Mouse (Mus musculus) myocyte (in vitro differentiated cells): Measurements from ENCODE around the gene Sf1. TPM values are rescaled to one million over a fixed set of nuclear protein-coding genes. Genes with fewer than 3 reads are reported as not detected.

ENCODE experiments used
- H3K27me3 ChIP-seq: one replicate; pipeline ENCODE4 v1.6.1; 2011; ENCODE audit not compliant: control insufficient read depth, insufficient read depth, insufficient read length
- H3K36me3 ChIP-seq: one replicate; pipeline ENCODE4 v1.6.1; 2011; ENCODE audit not compliant: control insufficient read depth, insufficient read depth
- H3K4me2 ChIP-seq: one replicate; pipeline ENCODE4 v1.6.1; 2011; ENCODE audit warnings: low read depth, control low read depth
- H3K4me3 ChIP-seq: one replicate; pipeline ENCODE4 v1.5.1; 2011; ENCODE audit warnings: mild to moderate bottlenecking, control low read depth, moderate library complexity
- H3K79me2 ChIP-seq: one replicate; pipeline ENCODE4 v1.6.1; 2011; ENCODE audit not compliant: control insufficient read depth, insufficient read depth
- H3ac ChIP-seq: one replicate; pipeline ENCODE4 v1.6.1; 2011; ENCODE audit not compliant: control insufficient read depth, insufficient read length
- CEBPB ChIP-seq: IDR thresholded peaks from 2 replicates; pipeline ENCODE4 v1.6.1; 2011; ENCODE audit warnings: mild to moderate bottlenecking, moderate library complexity; ENCODE audit not compliant: poor library complexity, insufficient read depth, severe bottlenecking
- E2F4 ChIP-seq: IDR thresholded peaks from one replicate; pipeline ENCODE4 v1.6.1; 2011; ENCODE audit warnings: mild to moderate bottlenecking, control low read depth, moderate library complexity; ENCODE audit not compliant: insufficient read depth
- MAX ChIP-seq: IDR thresholded peaks from one replicate; pipeline ENCODE4 v1.6.1; 2011; ENCODE audit warnings: low read depth, mild to moderate bottlenecking, control low read depth
- MYOD1 ChIP-seq, 3 experiments: IDR thresholded peaks; one replicate each; pipeline ENCODE4 v1.6.1; 2011; ENCODE audit warnings: control low read depth in 2 of 3, low read depth in 2 of 3, mild to moderate bottlenecking in 2 of 3, moderate library complexity in 1 of 3; ENCODE audit not compliant: insufficient read length in 2 of 3, control insufficient read depth in 1 of 3
- MYOG ChIP-seq, 3 experiments: IDR thresholded peaks; one replicate each; pipeline ENCODE4 v1.6.1; 2011; ENCODE audit warnings: control low read depth in 2 of 3, low read depth in 2 of 3, mild to moderate bottlenecking in 2 of 3; ENCODE audit not compliant: insufficient read length in 2 of 3, control insufficient read depth in 1 of 3, insufficient read depth in 1 of 3
- POLR2A ChIP-seq: IDR thresholded peaks from one replicate; pipeline ENCODE4 v1.6.1; 2011; ENCODE audit warnings: low read depth, mild to moderate bottlenecking, control low read depth, moderate library complexity; ENCODE audit not compliant: insufficient read length
- POLR2AphosphoS2 ChIP-seq: IDR thresholded peaks from one replicate; pipeline ENCODE4 v1.6.1; 2011; ENCODE audit warnings: low read depth, control low read depth; ENCODE audit not compliant: insufficient read length
- REST ChIP-seq: IDR thresholded peaks from one replicate; pipeline ENCODE4 v1.6.1; 2011; ENCODE audit warnings: mild to moderate bottlenecking, control low read depth, moderate library complexity; ENCODE audit not compliant: insufficient read depth, insufficient read length
- SRF ChIP-seq: IDR thresholded peaks from one replicate; pipeline ENCODE4 v1.6.1; 2011; ENCODE audit warnings: low read depth; ENCODE audit not compliant: control insufficient read depth, insufficient read length
- TCF12 ChIP-seq: IDR thresholded peaks from one replicate; pipeline ENCODE4 v1.6.1; 2011; ENCODE audit warnings: mild to moderate bottlenecking, control low read depth; ENCODE audit not compliant: poor library complexity, insufficient read depth, severe bottlenecking
- TCF3 ChIP-seq: IDR thresholded peaks from one replicate; pipeline ENCODE4 v1.6.1; 2011; ENCODE audit warnings: low read depth, control low read depth; ENCODE audit not compliant: insufficient read length
- USF1 ChIP-seq: IDR thresholded peaks from one replicate; pipeline ENCODE4 v1.6.1; 2011; ENCODE audit warnings: low read depth, mild to moderate bottlenecking, control low read depth, moderate library complexity
- polyA plus RNA-seq: library from polyadenylated mRNA; unstranded; fragments of >200 nt; fragmentation: generic; extraction: Trizol; gene quantifications from one replicate; pipeline ENCODE4 v1.2.1, GENCODE M21; 2012; ENCODE audit warnings: missing spikeins

Sf1 gene
- polyA plus RNA-seq, result 131 TPM

- Histone ChIP-seq H3ac (peak within 1 kb of the TSS; percentile 99), H3K4me3 (peak within 1 kb of the TSS; percentile 66), H3K4me2 (peak within 1 kb of the TSS; percentile 96), H3K36me3 (peaks cover 41% of the 10 kb centered on the region), H3K27me3 (no peaks in the 10 kb centered on the region), H3K79me2 (peaks cover 44% of the 10 kb centered on the region)
- TF ChIP-seq MYOG (IDR thresholded peaks at IDR 0.05; ENCODE audit: control insufficient read depth in 1 of 3, insufficient read depth in 1 of 3, insufficient read length in 2 of 3, low read depth in 2 of 3), result no peak
- peak in 1 of 3 experiments; percentile 9 for TF ChIP-seq MYOD1 (IDR thresholded peaks at IDR 0.05; ENCODE audit: control insufficient read depth in 1 of 3, insufficient read length in 2 of 3, low read depth in 2 of 3)
- no peak for TF ChIP-seq CEBPB
- TF ChIP-seq MAX, result no peak
- no peak for TF ChIP-seq TCF3
- no peak for TF ChIP-seq USF1
- no peak for TF ChIP-seq E2F4
- TF ChIP-seq REST, result no peak
- TF ChIP-seq POLR2A, result peak; percentile 73
- peak; percentile 61 for TF ChIP-seq SRF
- no peak for TF ChIP-seq TCF12
- TF ChIP-seq POLR2AphosphoS2, result peak; percentile 68
These were observed at the start of gene Sf1 for GRCm38 (mm10) chr19:6363411-6364240. Gene Sf1 (plus strand): TSS chr19:6363690.

GRCm38 (mm10) chr19:6313796-6314195, 49.7 kb upstream of the Sf1 start:
- Histone ChIP-seq H3K27me3 (no peaks in the 10 kb centered on the region), H3K79me2 (no peaks in the 10 kb centered on the region), H3ac (no peak overlapping the region), H3K4me3 (no peak overlapping the region), H3K4me2 (no peak overlapping the region), H3K36me3 (no peaks in the 10 kb centered on the region)
- no peak for TF ChIP-seq MAX
- no peak for TF ChIP-seq TCF3
- no peak for TF ChIP-seq CEBPB
- no peak for TF ChIP-seq SRF
- no peak for TF ChIP-seq MYOG (IDR thresholded peaks at IDR 0.05; ENCODE audit: control insufficient read depth in 1 of 3, insufficient read depth in 1 of 3, insufficient read length in 2 of 3, low read depth in 2 of 3)
- no peak for TF ChIP-seq TCF12
- no peak for TF ChIP-seq POLR2A
- no peak for TF ChIP-seq E2F4
- no peak for TF ChIP-seq POLR2AphosphoS2
- no peak for TF ChIP-seq REST

- no peak overlapping the region for H3K4me2 ChIP-seq
- TF ChIP-seq E2F4 (no peak), MAX (no peak), REST (no peak), SRF (no peak), MYOD1 (IDR thresholded peaks at IDR 0.05; ENCODE audit: control insufficient read depth in 1 of 3, insufficient read length in 2 of 3, low read depth in 2 of 3) (no peak), POLR2A (no peak), POLR2AphosphoS2 (no peak), MYOG (IDR thresholded peaks at IDR 0.05; ENCODE audit: control insufficient read depth in 1 of 3, insufficient read depth in 1 of 3, insufficient read length in 2 of 3, low read depth in 2 of 3) (peak in 1 of 3 experiments; percentile 13)
- H3ac ChIP-seq, result no peak overlapping the region
- H3K4me3 ChIP-seq, result no peak overlapping the region
- H3K36me3 ChIP-seq, result no peaks in the 10 kb centered on the region
- no peaks in the 10 kb centered on the region for H3K27me3 ChIP-seq
- H3K79me2 ChIP-seq, result no peaks in the 10 kb centered on the region
These were observed 49.0 kb upstream of the Sf1 start for GRCm38 (mm10) chr19:6314513-6314912.

- no peak overlapping the region for H3K4me2 ChIP-seq
- no peaks in the 10 kb centered on the region for H3K36me3 ChIP-seq
- H3K79me2 ChIP-seq, result no peaks in the 10 kb centered on the region
- no peaks in the 10 kb centered on the region for H3K27me3 ChIP-seq
- H3K4me3 ChIP-seq, result no peak overlapping the region
- TF ChIP-seq REST (no peak), TCF12 (no peak), E2F4 (no peak), POLR2AphosphoS2 (no peak)
- H3ac ChIP-seq, result no peak overlapping the region
These were observed 47.9 kb upstream of the Sf1 start for GRCm38 (mm10) chr19:6315573-6315972.

GRCm38 (mm10) chr19:6318145-6318544, 45.3 kb upstream of the Sf1 start:
- no peak overlapping the region for H3ac ChIP-seq
- no peak overlapping the region for H3K4me3 ChIP-seq
- no peaks in the 10 kb centered on the region for H3K79me2 ChIP-seq
- no peak overlapping the region for H3K4me2 ChIP-seq
- no peaks in the 10 kb centered on the region for H3K36me3 ChIP-seq
- H3K27me3 ChIP-seq, result no peaks in the 10 kb centered on the region
- TF ChIP-seq CEBPB (no peak), TCF12 (no peak), MYOD1 (IDR thresholded peaks at IDR 0.05; ENCODE audit: control insufficient read depth in 1 of 3, insufficient read length in 2 of 3, low read depth in 2 of 3) (peak in 2 of 3 experiments; percentile 18 to 76), TCF3 (peak; percentile 13), E2F4 (no peak), MAX (no peak), MYOG (IDR thresholded peaks at IDR 0.05; ENCODE audit: control insufficient read depth in 1 of 3, insufficient read depth in 1 of 3, insufficient read length in 2 of 3, low read depth in 2 of 3) (peak in 1 of 3 experiments; percentile 62), POLR2A (no peak), POLR2AphosphoS2 (no peak)
